Mouse (Mus musculus) embryonic facial prominence, embryonic 12.5 days (tissue): ENCODE data around the gene Rnf207. TPM values are rescaled to one million over a fixed set of nuclear protein-coding genes. Genes with fewer than 3 reads are reported as not detected.

Experiments
- ATAC-seq: fragments of 200-750 bp; cut with Nextera tagmentation; 2 replicates; pipeline ENCODE4 v1.8.0; 2017; ENCODE audit not compliant: insufficient number of reproducible peaks, insufficient read depth, low FRiP score, low TSS enrichment
- H3K27ac ChIP-seq: fragments of 300-500 bp; sonication (generic); 2 replicates; pipeline ENCODE4 v1.5.1; 2016; ENCODE audit warnings: mild to moderate bottlenecking
- H3K27me3 ChIP-seq: fragments of 300-500 bp; sonication (generic); 2 replicates; pipeline ENCODE4 v1.6.1; 2016; ENCODE audit warnings: mild to moderate bottlenecking, moderate library complexity
- H3K36me3 ChIP-seq: fragments of 300-500 bp; sonication (generic); 2 replicates; pipeline ENCODE4 v1.6.1; 2016; ENCODE audit warnings: mild to moderate bottlenecking
- H3K4me1 ChIP-seq: fragments of 300-500 bp; sonication (generic); 2 replicates; pipeline ENCODE4 v1.6.1; 2016
- H3K4me2 ChIP-seq: fragments of 300-500 bp; sonication (generic); replicated peaks from 2 replicates; pipeline ENCODE4 v1.6.1; 2016; ENCODE audit warnings: mild to moderate bottlenecking, moderate library complexity
- H3K4me3 ChIP-seq: fragments of 300-500 bp; sonication (generic); 2 replicates; pipeline ENCODE4 v1.5.1; 2016; ENCODE audit warnings: mild to moderate bottlenecking
- H3K9ac ChIP-seq: fragments of 300-500 bp; sonication (generic); 2 replicates; pipeline ENCODE4 v1.6.1; 2016; ENCODE audit warnings: mild to moderate bottlenecking, moderate library complexity
- H3K9me3 ChIP-seq: fragments of 300-500 bp; sonication (generic); 2 replicates; pipeline ENCODE4 v1.6.1; 2016; ENCODE audit warnings: mild to moderate bottlenecking, moderate library complexity
- WGBS: fragments of 180-500 bp; shearing (Covaris S2); methylation state at CpG from one replicate; pipeline ENCODE4 v1.1.7; 2016; 5-methylcytosine and 5-hydroxymethylcytosine counted together
- polyA plus RNA-seq: library from polyadenylated mRNA; unstranded; fragments of >200 nt; fragmentation: Nextera tagmentation; extraction: Ambion mirVana; gene quantifications from 2 replicates; pipeline ENCODE4 v1.2.1, GENCODE M21; 2016

Gene Rnf207
- polyA plus RNA-seq, 1 experiment from 2014 or later = 1.0 TPM

- WGBS = 67% methylated on average over 5 of the region's 5 CpGs
Measured at GRCm38 (mm10) chr4:152265791-152266190, 53.0 kb downstream of the Rnf207 start.

GRCm38 (mm10) chr4:152264867-152265568 is 53.8 kb downstream of the Rnf207 start:
- Histone ChIP-seq H3K4me1 (peaks cover 34% of the 10 kb centered on the region), H3K9me3 (no peaks in the 10 kb centered on the region), H3K4me3 (no peak overlapping the region), H3K27me3 (no peaks in the 10 kb centered on the region), H3K4me2 (no peak overlapping the region), H3K27ac (no peak overlapping the region), H3K9ac (no peak overlapping the region), H3K36me3 (no peaks in the 10 kb centered on the region)
- no peak for ATAC-seq
- 88% methylated on average over 9 of the region's 9 CpGs for WGBS

More at GRCm38 (mm10) chr4:152265791-152266190, 53.0 kb downstream of the Rnf207 start:
- H3K4me1 ChIP-seq = peaks cover 34% of the 10 kb centered on the region
- no peak for ATAC-seq
- no peak overlapping the region for H3K4me2 ChIP-seq
- no peak overlapping the region for H3K27ac ChIP-seq
- no peaks in the 10 kb centered on the region for H3K36me3 ChIP-seq
- H3K9ac ChIP-seq = no peak overlapping the region
- no peak overlapping the region for H3K4me3 ChIP-seq
- no peaks in the 10 kb centered on the region for H3K27me3 ChIP-seq
- H3K9me3 ChIP-seq = no peaks in the 10 kb centered on the region

- H3K27ac ChIP-seq = no peak overlapping the region
- H3K9ac ChIP-seq = no peak overlapping the region
Measured at GRCm38 (mm10) chr4:152264177-152264530, 54.6 kb downstream of the Rnf207 start.

GRCm38 (mm10) chr4:152263512-152264176 is 55.1 kb downstream of the Rnf207 start:
- WGBS = 21% methylated on average over 10 of the region's 10 CpGs
- Histone ChIP-seq H3K9ac (no peak overlapping the region), H3K36me3 (no peaks in the 10 kb centered on the region), H3K27me3 (no peaks in the 10 kb centered on the region), H3K4me1 (peaks cover 34% of the 10 kb centered on the region), H3K9me3 (no peaks in the 10 kb centered on the region), H3K4me2 (0 out of 2 replicates have a peak overlapping the region, but pooled peaks have one; percentile 5), H3K4me3 (no peak overlapping the region), H3K27ac (no peak overlapping the region)
- peak; percentile 29; the same call in 1 of the 2 replicates for ATAC-seq

More at GRCm38 (mm10) chr4:152264177-152264530, 54.6 kb downstream of the Rnf207 start:
- H3K9me3 ChIP-seq = no peaks in the 10 kb centered on the region
- peaks cover 34% of the 10 kb centered on the region for H3K4me1 ChIP-seq
- no peaks in the 10 kb centered on the region for H3K27me3 ChIP-seq
- no peak overlapping the region for H3K4me3 ChIP-seq
- 0 out of 2 replicates have a peak overlapping the region, but pooled peaks have one; percentile 5 for H3K4me2 ChIP-seq
- no peaks in the 10 kb centered on the region for H3K36me3 ChIP-seq
- no peak for ATAC-seq
- 47% methylated on average over 4 of the region's 4 CpGs for WGBS

GRCm38 (mm10) chr4:152263089-152263488 is 55.7 kb downstream of the Rnf207 start:
- 54% methylated on average over 9 of the region's 9 CpGs for WGBS
- no peak for ATAC-seq
- no peak overlapping the region for H3K27ac ChIP-seq
- no peaks in the 10 kb centered on the region for H3K27me3 ChIP-seq
- no peaks in the 10 kb centered on the region for H3K9me3 ChIP-seq
- H3K36me3 ChIP-seq = no peaks in the 10 kb centered on the region
- no peak overlapping the region for H3K9ac ChIP-seq
- no peak overlapping the region for H3K4me3 ChIP-seq
- H3K4me1 ChIP-seq = peaks cover 34% of the 10 kb centered on the region
- no peak overlapping the region for H3K4me2 ChIP-seq

GRCm38 (mm10) chr4:152262187-152262586 is 56.6 kb downstream of the Rnf207 start:
- peaks cover 34% of the 10 kb centered on the region for H3K4me1 ChIP-seq

DNA sequence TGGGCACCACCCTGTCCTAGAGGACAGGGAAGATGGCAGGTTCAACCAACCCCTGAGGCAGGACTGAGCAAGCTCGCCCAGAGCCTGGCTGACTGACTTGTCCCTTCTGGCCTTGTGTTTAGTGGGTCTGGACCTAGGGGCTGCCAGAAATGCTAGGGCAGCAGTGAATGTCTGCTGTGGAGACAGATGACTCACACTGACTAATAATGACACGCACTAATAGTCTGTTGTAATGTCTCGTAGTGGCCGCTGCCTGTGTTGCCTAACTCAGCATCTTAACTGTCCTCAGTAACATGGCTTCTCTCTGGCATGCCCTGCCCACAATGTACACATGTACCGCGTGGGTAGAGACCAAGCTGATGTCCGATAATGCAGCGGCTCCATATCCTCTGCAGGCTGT is 58.3 kb downstream of the Rnf207 start:
- H3K9ac ChIP-seq = no peak overlapping the region
- no peak for ATAC-seq

More at GRCm38 (mm10) chr4:152262187-152262586, 56.6 kb downstream of the Rnf207 start:
- Histone ChIP-seq H3K27me3 (no peaks in the 10 kb centered on the region), H3K4me2 (no peak overlapping the region), H3K36me3 (no peaks in the 10 kb centered on the region), H3K4me3 (no peak overlapping the region), H3K9me3 (no peaks in the 10 kb centered on the region), H3K27ac (no peak overlapping the region), H3K9ac (no peak overlapping the region)
- 56% methylated on average over 9 of the region's 9 CpGs for WGBS
- ATAC-seq = no peak

GRCm38 (mm10) chr4:152257070-152257469 is 61.7 kb downstream of the Rnf207 start:
- H3K4me2 ChIP-seq = no peak overlapping the region
- no peaks in the 10 kb centered on the region for H3K27me3 ChIP-seq
- H3K27ac ChIP-seq = no peak overlapping the region
- H3K9me3 ChIP-seq = no peaks in the 10 kb centered on the region
- no peak overlapping the region for H3K9ac ChIP-seq
- ATAC-seq = no peak
- no peaks in the 10 kb centered on the region for H3K36me3 ChIP-seq
- 64% methylated on average over 6 of the region's 6 CpGs for WGBS
- no peak overlapping the region for H3K4me3 ChIP-seq
- peaks cover 12% of the 10 kb centered on the region; the same call in 1 of the 2 replicates for H3K4me1 ChIP-seq

More for the DNA sequence above, 58.3 kb downstream of the Rnf207 start:
- WGBS = 89% methylated on average over 8 of the region's 8 CpGs
- no peaks in the 10 kb centered on the region for H3K9me3 ChIP-seq
- no peak overlapping the region for H3K27ac ChIP-seq
- no peak overlapping the region for H3K4me3 ChIP-seq
- H3K4me1 ChIP-seq = peaks cover 34% of the 10 kb centered on the region
- H3K27me3 ChIP-seq = no peaks in the 10 kb centered on the region
- no peaks in the 10 kb centered on the region for H3K36me3 ChIP-seq
- H3K4me2 ChIP-seq = no peak overlapping the region

Other genes starting within 250 kb of the Rnf207 start
- gene Plekhg5, start 246.5 kb downstream of the Rnf207 start, polyA plus RNA-seq = 17.8 and 19.0 TPM in 2 replicates
- 1.1 and 2.1 TPM in 2 replicates for gene Tnfrsf25, start 203.1 kb downstream of the Rnf207 start, polyA plus RNA-seq
- gene Espn, start 166.6 kb downstream of the Rnf207 start, polyA plus RNA-seq = 6.4 and 6.6 TPM in 2 replicates
- 0.09 TPM in 1 of 2 replicates, not detected in the other for gene Hes2, start 160.1 kb downstream of the Rnf207 start, polyA plus RNA-seq
- 57.9 and 69.8 TPM in 2 replicates for gene Acot7, start 140.9 kb downstream of the Rnf207 start, polyA plus RNA-seq
- gene Gpr153, start 44.8 kb downstream of the Rnf207 start, polyA plus RNA-seq = 9.7 and 10.6 TPM in 2 replicates
- 0.09 TPM in 1 of 2 replicates, not detected in the other for gene Hes3, start 27.3 kb downstream of the Rnf207 start, polyA plus RNA-seq
- 30.3 and 33.4 TPM in 2 replicates for gene Icmt, start 21.8 kb downstream of the Rnf207 start, polyA plus RNA-seq
- gene Rpl22, start 6.7 kb upstream of the Rnf207 start, polyA plus RNA-seq = 395 and 396 TPM in 2 replicates
- gene Chd5, start 19.7 kb upstream of the Rnf207 start, polyA plus RNA-seq = 0.33 and 0.46 TPM in 2 replicates
- gene Nphp4, start 157.7 kb upstream of the Rnf207 start, polyA plus RNA-seq = 4.2 TPM in 2 replicates
- 12.4 and 15.6 TPM in 2 replicates for gene Kcnab2, start 158.9 kb upstream of the Rnf207 start, polyA plus RNA-seq